Mouse (Mus musculus) MEL-GATA-1-ER (cell line): Measurements from ENCODE around the gene Lrrc17.

Source experiments
- DNase-seq: peaks from one replicate; pipeline ENCODE4 v3.0.0-alpha.2; 2012; ENCODE audit warnings: low read depth; ENCODE audit errors: extremely low read depth

The Lrrc17 gene

DNA sequence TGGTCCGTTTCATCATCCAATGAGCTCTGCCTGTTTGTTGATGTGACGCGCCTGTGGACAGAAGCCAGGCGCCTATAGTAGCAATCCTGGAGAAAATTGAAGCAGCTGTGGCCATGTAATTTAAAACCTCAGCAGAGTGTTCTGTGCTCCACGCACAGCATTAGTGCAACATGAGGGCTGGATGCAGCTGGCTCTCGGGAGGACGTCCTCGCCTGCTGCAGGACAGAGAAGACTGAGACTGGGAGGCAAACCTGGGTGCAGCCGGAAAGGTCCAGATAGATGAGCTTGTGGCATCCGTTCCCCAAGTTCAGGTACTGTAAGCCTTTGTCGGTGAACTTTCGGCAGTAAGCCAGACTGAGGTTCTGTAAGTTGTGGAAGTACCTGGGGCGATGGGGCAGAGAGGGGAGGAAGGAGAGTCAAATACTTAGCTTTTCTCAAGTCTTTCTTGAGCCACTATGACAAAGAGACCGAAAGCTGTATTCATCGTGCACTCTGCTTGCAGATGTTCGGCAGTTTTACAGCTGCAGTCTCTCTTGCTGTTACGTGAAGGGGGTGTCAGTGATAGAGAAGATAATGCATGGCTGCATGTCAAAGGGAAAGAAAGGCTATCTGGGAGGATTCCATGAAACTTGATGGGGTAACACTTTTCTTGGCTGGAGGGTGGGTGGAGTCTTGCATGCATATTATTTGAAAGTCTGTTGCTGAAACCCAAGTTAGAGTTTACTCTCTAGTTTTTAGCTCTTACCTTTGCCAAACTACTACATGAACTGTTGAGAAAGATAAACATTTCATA lies at the start of gene Lrrc17:
Lrrc17 (plus strand) TSS at position 151 of the 793 bp plus-strand sequence.
- DNase-seq = no peak

DNA sequence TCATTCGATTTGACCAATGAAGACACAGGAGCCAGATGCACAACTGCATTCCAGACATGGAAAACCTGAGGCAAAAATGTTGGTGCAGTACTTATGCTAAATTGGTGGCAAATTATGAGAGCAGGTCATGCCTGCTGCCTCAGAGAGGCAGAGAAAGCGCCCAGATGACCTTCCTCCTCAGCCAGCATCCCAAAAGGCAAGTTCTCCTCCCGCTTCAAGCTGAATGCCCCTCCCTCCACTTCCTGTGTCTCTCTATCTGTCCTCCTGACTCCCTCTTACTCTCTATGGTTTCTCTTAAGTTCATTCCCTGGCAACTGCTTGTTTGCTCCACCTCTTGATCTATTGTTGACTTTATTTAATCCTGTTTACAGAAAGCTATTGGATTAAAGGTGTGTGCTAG lies 48.6 kb upstream of the Lrrc17 start:
- peak; percentile 40 for DNase-seq

DNA sequence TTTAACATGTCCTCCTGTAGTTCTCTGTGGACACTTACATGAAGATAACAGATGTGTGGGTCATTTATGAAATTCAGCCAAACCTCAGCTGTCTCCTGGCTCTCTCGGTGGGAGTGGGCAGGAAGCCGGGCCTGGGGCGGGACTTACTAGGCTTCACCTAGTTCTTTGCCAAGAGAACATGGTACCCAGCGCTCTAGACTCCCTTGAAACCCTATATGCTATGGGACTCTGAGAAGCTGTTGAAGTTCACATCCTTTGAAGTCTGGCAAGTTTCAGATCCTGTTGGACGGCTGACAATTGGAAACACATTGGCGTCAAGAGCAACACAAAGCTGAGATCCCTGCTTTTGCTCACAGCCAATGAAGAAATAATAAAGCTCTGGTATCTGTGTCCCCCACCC lies 47.0 kb upstream of the Lrrc17 start:
- no peak for DNase-seq

DNA sequence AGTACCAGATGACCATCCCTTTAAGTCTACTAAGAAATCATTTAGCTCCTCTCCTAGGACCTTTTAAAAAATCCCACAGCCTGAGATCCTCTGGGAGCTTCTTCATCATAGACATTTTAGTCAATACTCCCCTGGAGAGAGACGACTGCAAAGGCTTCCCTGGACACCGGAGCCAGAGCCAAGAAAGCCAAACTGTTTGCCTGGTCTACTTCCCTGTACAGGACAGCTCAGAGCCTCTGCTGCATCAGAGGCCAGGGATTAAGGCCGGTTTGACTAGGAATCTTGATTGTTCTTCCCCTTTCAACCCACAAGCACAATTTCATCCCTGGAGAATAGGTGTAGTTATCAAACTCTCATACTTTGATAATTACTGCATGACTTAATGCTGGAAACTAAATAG lies 46.5 kb upstream of the Lrrc17 start:
- no peak for DNase-seq

DNA sequence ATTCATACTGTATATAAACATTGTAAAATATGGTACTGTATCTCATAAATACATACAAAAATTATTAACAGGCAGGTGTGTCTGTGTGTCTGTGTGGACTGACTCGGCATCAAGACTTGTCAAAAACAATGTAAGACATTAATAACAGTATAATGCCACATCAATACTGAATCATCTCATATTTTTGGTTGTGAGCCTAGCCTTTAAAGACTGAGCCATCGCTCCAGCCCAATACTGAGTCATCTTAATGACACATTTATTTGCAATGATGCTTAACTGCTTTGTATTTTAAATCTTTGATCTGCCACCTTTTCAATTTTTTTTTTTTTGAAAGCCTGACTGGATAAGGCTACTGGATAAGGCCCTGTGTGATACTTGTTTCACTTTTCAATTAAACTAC lies 44.9 kb upstream of the Lrrc17 start:
- no peak for DNase-seq

DNA sequence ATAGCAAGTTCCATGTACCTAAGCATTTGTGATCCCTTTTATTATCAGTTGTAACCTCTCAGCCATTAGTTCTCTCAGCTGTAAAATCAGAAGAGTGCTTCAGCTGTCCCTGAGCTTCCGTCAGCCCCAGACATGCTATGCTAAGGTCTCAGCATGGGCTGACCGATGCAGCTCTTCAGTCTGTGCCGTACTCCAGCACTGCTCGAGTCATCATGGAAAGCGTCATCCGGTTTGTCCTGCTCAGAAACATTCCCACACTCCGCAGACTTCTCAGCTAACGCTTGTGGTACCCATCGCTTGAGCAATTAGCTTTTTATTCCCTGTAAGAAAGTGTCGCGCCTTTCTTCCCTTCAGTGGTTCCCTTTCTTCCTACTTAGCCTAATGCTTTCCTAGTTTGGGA lies 44.4 kb upstream of the Lrrc17 start:
- DNase-seq = no peak

DNA sequence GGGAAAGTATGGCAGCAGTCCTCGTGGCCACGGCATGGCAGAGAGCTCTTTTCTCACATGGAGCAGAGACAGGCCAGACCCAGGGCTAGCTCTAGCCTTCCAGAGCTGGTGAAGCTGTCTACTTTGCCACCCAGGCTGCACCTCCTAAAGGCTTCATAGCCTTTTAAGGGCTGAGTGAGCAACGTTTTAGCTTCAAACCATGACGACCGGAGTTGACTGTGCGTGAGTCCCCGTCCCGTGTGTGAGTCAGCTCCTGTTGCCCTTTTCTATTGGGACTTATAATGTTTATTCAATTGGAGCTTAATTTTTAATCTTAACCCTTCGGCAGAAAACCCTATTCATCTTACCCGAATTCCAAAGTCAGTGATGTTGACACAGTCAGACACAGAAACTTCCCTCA lies 43.2 kb upstream of the Lrrc17 start:
- DNase-seq = no peak

DNA sequence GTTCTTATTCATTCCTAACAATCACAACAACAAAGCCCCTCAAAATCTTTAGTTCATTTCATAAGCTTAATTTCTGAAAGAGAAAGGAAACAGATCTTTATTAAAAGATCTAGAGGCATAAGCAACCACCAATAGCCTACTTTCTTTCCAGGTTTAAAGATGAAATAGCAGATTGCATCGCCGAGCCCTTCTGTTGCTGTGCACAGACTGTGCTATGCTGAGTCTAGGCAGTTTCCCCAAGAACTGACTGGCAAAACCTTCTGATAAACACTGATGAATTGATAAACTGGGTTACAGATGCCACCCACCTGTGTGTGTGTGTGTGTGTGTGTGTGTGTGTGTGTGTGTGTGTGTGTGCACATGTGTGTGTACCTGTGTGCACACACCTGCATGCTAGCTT lies 42.4 kb upstream of the Lrrc17 start:
- no peak for DNase-seq

DNA sequence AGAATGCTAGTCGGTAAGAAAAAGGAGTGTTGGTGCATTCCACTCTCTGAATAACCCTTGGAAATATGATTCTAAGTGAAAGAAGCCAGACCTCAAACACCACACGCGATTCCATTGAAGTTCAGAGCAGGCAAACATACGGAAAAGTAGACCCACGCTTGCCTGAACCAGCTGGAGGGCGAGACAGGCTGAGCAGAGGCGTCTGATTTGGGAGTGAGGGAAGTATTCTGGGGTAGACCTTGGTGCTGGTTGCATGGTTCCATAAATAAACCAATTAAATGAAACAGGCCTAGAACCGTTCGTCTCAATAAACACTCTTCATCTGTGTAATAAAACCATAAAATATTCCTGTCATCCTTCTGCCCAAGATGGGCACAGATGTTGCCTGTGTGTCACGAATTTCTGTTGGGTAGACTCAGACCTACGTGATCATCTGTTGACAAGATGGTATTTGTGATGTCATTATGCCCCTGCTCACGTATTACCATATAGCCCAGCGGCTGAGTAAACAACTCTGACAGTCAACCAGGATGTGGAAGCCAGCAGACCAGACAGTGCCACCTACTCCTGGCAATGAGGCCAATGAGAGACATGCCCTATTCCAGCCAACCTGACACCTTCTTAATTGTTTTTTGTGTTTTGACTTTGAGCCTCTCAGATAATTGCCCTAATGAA lies 40.3 kb upstream of the Lrrc17 start:
- no peak for DNase-seq

DNA sequence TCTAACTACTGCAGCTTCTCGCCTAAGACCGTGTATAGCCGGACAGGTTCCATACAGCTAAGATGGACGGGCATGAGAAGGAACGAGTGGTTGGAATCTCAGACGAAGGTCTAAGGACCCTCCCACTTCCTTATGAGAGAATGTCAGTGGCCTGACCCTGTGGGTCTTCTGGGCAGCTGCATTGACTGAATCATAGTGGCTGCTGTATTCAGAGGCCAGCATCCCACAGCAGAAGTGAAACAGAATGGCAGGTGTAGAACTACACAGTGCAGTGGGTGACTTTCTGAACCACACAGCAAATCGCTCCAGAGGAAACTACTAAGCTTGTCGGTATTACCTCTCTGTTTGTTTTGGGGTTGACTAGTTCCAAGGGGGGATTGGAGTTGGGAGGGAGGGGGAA lies 38.2 kb upstream of the Lrrc17 start:
- no peak for DNase-seq

DNA sequence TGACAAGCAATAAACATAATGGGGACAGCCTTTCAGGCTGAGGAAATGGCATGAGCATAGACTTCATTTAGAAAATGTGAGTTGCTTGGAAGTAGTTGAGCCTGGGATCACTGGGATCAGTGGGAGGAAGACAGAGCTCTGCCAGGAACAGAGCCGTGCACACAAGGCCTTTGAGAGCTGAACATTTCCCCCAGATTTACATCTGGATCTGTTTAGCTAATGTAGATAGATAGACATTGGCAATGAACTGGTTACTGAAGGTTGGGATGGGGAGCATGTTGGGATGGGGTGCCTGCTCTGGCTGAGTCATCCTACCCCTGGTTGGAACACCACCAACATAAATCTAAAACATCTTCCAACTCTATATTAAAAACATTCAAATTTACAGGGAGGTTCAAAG lies 36.5 kb upstream of the Lrrc17 start:
- no peak for DNase-seq

DNA sequence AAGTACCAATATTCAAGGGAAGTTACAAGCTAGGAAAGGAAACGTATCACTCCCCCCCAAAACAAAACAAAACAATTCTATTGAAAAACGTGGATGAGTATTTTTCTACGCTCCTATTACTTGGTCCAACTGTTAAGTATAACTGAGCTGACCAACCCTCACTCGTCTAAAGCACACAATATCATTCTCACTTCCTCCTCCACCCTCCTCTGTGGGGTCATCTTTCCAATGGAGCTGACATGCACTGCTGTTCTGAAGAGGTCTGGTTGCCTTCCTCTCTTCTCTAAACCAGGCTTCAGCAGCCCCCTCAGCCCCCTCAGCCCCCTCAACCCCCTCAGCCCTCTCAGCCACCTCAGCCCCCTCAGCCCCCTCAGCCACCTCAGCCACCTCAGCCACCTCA lies 33.6 kb upstream of the Lrrc17 start:
- DNase-seq = no peak

DNA sequence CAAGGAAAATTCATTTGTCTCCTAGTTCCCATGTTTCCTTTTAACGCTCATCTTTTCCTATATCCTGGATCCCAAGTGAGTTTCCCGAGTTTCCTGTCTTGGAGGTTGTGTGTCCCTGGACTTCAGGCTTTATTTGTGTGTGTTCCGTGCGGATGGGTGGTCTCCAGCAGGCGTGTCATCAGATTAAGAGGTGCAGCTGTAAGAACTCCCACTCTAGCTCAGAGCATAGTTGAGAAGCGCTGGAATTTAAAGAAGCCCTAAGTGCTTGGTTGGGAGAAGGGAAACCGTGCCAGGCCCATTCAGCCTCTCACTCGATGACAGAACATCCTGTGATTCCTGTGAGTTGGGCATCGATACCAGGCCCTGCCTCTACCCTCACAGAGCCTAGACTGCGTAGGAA lies 30.0 kb upstream of the Lrrc17 start:
- DNase-seq = no peak

DNA sequence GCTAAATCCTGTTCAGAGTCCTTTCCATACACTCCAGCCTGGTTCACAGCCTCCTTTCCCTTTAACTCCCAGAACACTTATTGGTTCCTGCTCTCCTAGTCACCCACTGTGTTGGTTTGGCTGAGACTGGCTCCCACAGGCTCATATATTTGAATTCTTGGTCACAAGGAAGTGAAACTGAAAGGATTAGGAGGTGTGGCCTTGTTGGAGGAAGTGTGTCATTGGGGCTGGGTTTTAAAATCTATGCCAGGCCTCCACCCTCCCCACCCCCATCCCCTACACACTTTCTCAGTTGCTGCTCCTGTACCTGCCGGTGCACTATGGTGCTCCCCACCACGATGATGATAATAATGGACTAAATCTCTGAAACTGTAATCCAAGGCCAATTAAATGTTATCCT lies 25.8 kb upstream of the Lrrc17 start:
- DNase-seq = no peak

DNA sequence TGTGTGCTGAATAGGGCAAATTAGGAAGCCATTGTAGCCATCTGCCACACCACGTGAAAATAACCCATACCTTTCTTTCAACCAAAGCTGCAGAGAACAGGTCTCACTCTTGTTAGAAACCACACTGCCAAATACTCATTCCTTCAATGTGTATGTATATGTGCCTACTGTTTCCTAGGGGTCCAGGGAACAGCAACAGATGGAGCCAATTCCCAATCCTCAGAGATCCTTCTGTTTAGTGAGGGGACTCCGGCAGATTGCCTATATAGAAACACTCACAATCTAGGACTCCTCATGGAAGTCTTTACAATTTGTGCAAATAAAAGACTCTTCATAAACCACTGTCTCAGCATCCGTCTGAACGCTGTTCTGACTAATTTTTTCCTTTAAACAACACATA lies 25.2 kb upstream of the Lrrc17 start:
- DNase-seq = no peak

DNA sequence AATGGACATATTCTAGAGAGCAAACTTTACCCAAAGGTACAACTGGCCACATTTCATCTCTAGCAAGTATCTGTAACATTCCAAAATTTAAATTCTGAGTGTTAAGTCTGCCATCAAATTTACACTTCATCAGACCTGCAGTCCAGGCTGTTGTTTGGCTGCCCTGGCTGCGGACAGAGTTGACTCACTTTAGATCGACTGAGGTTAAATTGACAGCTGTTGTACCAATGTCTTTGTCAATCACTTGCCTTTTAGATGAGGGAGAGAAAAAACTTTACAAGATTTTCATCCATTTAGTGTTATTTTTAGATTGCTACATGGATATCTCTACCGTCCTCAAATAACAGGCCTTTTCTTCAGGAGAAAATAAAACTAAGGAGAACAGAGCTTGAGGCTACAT lies 24.2 kb upstream of the Lrrc17 start:
- DNase-seq = no peak

DNA sequence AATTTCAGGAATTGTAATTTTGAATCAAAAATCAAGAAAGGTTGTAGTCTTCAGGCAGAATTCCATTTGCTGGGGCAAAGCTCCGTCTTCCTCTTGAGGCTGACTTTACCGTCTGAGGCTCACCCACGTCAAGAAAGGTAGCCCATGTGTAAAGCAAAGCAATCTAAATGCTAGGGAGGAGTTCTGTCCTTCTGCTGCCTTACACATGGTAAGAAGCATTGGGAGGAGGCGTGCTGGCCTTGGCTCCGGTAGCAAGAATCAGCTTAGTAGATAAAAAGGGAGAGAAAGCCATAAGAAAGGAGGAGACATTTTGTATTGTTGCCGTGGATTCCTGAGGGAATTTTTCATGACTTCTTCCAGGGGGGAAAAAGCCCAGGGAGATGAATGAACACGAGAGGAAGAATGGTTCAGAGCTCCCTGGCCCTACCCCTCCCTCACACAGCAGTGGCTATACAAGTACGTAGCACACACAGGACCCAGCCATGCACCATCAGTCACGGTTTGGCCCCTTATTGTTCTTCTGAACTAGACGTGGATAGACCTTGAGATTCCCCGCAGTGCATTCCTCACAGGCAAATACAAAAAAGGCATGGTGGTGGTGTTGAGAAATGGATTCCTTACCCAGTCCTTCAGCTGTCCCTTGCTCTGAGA lies 16.4 kb upstream of the Lrrc17 start:
- peak; percentile 22 for DNase-seq

DNA sequence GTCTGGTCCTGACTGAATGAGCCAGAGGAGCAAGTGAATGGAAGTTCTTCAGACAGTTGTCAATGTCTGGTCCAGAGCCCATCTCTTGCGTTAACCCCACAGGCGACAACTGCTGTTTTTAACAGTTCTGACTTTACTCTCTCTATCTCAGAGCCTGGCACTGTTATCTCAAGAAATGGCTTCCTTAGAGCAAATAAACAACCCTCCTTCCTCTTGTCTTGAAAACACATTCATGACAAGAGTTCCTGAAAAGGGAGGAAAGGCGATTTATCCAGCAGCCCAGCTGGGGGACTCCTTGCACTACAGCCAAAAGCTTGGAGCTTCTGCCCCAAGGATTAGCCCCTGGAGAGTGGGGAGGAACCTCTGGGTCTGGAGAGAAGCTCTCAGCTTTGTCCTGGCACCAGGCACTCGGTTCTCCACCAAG lies 15.9 kb upstream of the Lrrc17 start:
- peak; percentile 70 for DNase-seq

DNA sequence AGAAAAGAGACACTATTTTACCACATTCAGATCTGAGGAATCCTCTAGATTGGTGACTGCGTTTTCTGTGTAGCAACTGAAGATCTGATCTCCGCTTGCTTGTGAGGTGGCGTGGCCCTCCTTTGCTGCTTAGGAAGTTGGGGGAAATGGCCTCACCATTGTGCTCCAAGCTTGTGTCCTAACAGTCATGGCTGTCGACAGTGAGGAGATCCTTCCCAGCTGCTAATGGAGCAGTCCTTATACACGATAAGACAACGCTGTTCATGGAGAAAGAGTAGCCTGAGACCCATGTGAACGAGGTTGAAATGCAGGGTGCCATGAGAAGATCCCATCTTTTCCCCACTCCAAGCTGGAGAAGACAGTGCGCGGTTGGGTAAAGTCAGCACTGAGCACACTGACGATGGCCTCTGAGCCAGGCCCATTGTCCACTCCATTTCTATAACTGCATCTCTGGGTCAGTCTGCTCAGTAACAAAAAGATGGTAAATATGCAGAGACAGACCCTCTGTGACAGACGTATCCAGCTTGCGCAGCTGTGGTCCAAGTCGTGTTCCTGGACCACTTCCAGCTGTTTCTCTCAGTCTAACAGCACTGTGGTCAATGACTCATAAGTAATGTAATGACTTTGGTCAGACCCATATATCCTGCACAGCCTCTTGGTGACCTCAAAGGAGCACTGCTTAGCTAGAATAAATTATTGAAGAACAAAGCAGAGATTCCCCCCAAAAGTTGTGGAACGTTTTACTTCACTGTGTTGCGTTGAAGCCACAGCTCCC lies 15.1 kb upstream of the Lrrc17 start:
- DNase-seq = no peak

DNA sequence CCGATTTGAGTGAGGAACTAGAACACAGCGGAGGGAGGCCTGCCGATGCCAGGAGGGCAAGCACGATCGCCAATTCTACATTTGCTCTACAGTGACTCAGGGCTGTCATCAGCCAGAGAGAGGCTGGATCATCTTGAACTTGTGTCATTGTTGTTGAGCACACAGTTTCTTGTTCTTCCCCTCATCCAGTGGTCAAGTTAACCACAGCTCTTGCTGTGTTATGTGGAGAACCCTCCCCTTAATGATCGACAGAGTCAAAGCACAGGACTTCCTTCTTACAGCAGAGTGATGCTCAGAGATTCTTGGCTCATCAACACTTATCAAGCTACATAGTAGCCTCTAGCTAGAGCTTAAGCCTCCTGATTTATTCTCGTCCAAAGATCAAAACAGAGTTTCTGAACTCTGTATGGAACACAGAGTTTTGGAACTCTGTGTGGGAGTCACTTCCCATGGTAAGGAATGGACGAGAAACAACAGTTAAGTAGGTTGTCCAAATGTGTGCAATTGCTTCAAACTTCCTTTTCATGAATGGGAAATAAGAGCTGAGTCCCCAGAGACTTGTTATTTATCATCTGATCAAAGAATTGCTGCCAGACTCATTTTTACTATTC lies 14.1 kb upstream of the Lrrc17 start:
- no peak for DNase-seq

DNA sequence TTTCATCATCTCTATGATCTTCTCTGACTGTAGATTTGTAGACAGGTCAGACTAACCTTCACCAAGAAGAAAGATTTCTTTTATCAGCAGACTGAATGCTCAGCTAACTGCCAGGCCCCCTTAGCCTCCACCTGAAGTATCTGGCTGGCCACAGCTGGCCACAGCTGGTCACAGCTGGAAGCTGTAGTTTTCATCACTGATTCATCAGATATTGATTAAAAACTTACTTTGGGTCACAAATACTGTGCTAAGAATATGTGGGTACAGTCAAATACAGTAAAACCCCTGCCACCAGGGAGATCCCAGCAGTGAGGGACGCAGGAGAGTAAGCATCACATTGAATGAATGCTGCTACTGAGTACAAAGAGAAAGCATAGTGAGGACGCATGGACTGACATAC lies 11.2 kb upstream of the Lrrc17 start:
- DNase-seq = no peak
